Comparison of ENCODE assay signal across 22 mouse cellular contexts in genomic region chr14:36848860-36849259, GRCm38 (mm10).
DNase-seq lines count a peak whose midpoint lies in the region; ATAC-seq and TF ChIP-seq lines count a peak whose summit lies in the region.
"Had no signal": no experiment of that assay in that cellular context is flagged by ENCODE, and none has a peak within 500 bp of the region (broad histone marks: within the 10 kb centered on the region; RNA-seq: fewer than 3 reads in every experiment).

No protein-coding gene starts in this region.

- H3K36me3 ChIP-seq in forebrain, embryonic 13.5 days (ENCODE audit: poor library complexity, severe bottlenecking), result no peaks in the 10 kb centered on the region
- no peaks in the 10 kb centered on the region for H3K36me3 ChIP-seq in forebrain, embryonic 10.5 days (replicated peaks)
- no peaks in the 10 kb centered on the region for H3K36me3 ChIP-seq in forebrain, embryonic 14.5 days (ENCODE audit: control insufficient read depth, insufficient read depth, low read length)
- H3K36me3 ChIP-seq in forebrain, embryonic 12.5 days (replicated peaks), result no peaks in the 10 kb centered on the region
- no peaks in the 10 kb centered on the region for H3K36me3 ChIP-seq in forebrain, embryonic 16.5 days (ENCODE audit: control insufficient read depth, insufficient read depth)
- no peaks in the 10 kb centered on the region for H3K36me3 ChIP-seq in forebrain, embryonic 15.5 days
- H3K36me3 ChIP-seq in neural tube, embryonic 15.5 days, result no peaks in the 10 kb centered on the region
- H3K36me3 ChIP-seq: G1E had no signal

- no peak for TF ChIP-seq CTCF in brain, embryonic 14.5 days (IDR thresholded peaks at IDR 0.05; ENCODE audit: borderline replicate concordance, extremely low read depth, insufficient read depth, insufficient read length)

- no peak overlapping the region for H3K4me3 ChIP-seq in forebrain, embryonic 13.5 days
- H3K4me3 ChIP-seq in forebrain, embryonic 10.5 days, result no peak overlapping the region
- H3K4me3 ChIP-seq in forebrain, embryonic 14.5 days (ENCODE audit: low read depth, low read length), result no peak overlapping the region
- H3K4me3 ChIP-seq in forebrain, embryonic 12.5 days (replicated peaks), result no peak overlapping the region
- H3K4me3 ChIP-seq in forebrain, embryonic 16.5 days (replicated peaks; ENCODE audit: low read length), result no peak overlapping the region
- no peak overlapping the region for H3K4me3 ChIP-seq in forebrain, embryonic 15.5 days
- no peak overlapping the region for H3K4me3 ChIP-seq in neural tube, embryonic 15.5 days (replicated peaks)

- DNase-seq in forebrain, embryonic 10.5 days (ENCODE audit: extremely low spot score, low spot score), result no peak
- DNase-seq in forebrain, embryonic 14.5 days (ENCODE audit: low spot score), result peak; percentile 46
- DNase-seq in brain, embryonic 14.5 days (ENCODE audit: low read depth), result peak; percentile 66
- DNase-seq: adrenal gland, adult 2 months; adrenal gland, adult 8-10 months; adrenal gland, postnatal 10 days; adrenal gland, postnatal 14 days; adrenal gland, postnatal 25 days; adrenal gland, postnatal 36 days; B cell, adult 2 months; cerebellum, adult 11 months; cerebellum, adult 11-12 months; cerebellum, adult 18-20 months had no signal

- H3K4me2 ChIP-seq in forebrain, embryonic 13.5 days, result no peak overlapping the region
- H3K4me2 ChIP-seq in forebrain, embryonic 14.5 days (ENCODE audit: low read length), result no peak overlapping the region
- no peak overlapping the region for H3K4me2 ChIP-seq in forebrain, embryonic 12.5 days
- H3K4me2 ChIP-seq in forebrain, embryonic 16.5 days (ENCODE audit: low read length), result no peak overlapping the region
- no peak overlapping the region for H3K4me2 ChIP-seq in forebrain, embryonic 15.5 days (replicated peaks)
- no peak overlapping the region for H3K4me2 ChIP-seq in neural tube, embryonic 15.5 days

- no peaks in the 10 kb centered on the region for H3K9me3 ChIP-seq in forebrain, embryonic 13.5 days (replicated peaks)
- no peaks in the 10 kb centered on the region for H3K9me3 ChIP-seq in forebrain, embryonic 10.5 days
- H3K9me3 ChIP-seq in forebrain, embryonic 14.5 days (replicated peaks; ENCODE audit: control insufficient read depth, low read length), result no peaks in the 10 kb centered on the region
- H3K9me3 ChIP-seq in forebrain, embryonic 12.5 days, result no peaks in the 10 kb centered on the region
- no peaks in the 10 kb centered on the region for H3K9me3 ChIP-seq in forebrain, embryonic 16.5 days (ENCODE audit: control insufficient read depth, low read length)
- H3K9me3 ChIP-seq in forebrain, embryonic 15.5 days, result no peaks in the 10 kb centered on the region
- H3K9me3 ChIP-seq in neural tube, embryonic 15.5 days (replicated peaks), result no peaks in the 10 kb centered on the region
- H3K9me3 ChIP-seq: G1E had no signal

- WGBS in forebrain, embryonic 13.5 days, result 7% methylated on average over 1 of the region's 1 CpGs
- WGBS in forebrain, embryonic 10.5 days, result 26% methylated on average over 1 of the region's 1 CpGs
- 4% methylated on average over 1 of the region's 1 CpGs for WGBS in forebrain, embryonic 14.5 days
- 18% methylated on average over 1 of the region's 1 CpGs for WGBS in forebrain, embryonic 12.5 days
- whole genome bisulfite sequencing in forebrain, embryonic 16.5 days, result 10% methylated on average over 1 of the region's 1 CpGs
- WGBS in forebrain, embryonic 15.5 days, result 0% methylated on average over 1 of the region's 1 CpGs
- 17% methylated on average over 1 of the region's 1 CpGs for WGBS in neural tube, embryonic 15.5 days

- no peaks in the 10 kb centered on the region for H3K27me3 ChIP-seq in forebrain, embryonic 13.5 days
- H3K27me3 ChIP-seq in forebrain, embryonic 10.5 days (ENCODE audit: poor library complexity, severe bottlenecking), result no peaks in the 10 kb centered on the region
- H3K27me3 ChIP-seq in forebrain, embryonic 14.5 days (replicated peaks; ENCODE audit: control insufficient read depth, insufficient read depth, low read length), result no peaks in the 10 kb centered on the region
- no peaks in the 10 kb centered on the region for H3K27me3 ChIP-seq in forebrain, embryonic 12.5 days
- H3K27me3 ChIP-seq in forebrain, embryonic 16.5 days (replicated peaks; ENCODE audit: control insufficient read depth, insufficient read depth, low read length), result no peaks in the 10 kb centered on the region
- H3K27me3 ChIP-seq in forebrain, embryonic 15.5 days, result no peaks in the 10 kb centered on the region
- H3K27me3 ChIP-seq in neural tube, embryonic 15.5 days (replicated peaks), result no peaks in the 10 kb centered on the region
- H3K27me3 ChIP-seq: Patski had no signal

- ATAC-seq in forebrain, embryonic 13.5 days, result peak; percentile 61; the same call in 1 of the 2 replicates
- ATAC-seq in forebrain, embryonic 14.5 days, result peak; percentile 55; the same call in 1 of the 2 replicates
- no peak for ATAC-seq in forebrain, embryonic 12.5 days (ENCODE audit: low FRiP score)
- peak; percentile 68 for ATAC-seq in forebrain, embryonic 16.5 days
- ATAC-seq in forebrain, embryonic 15.5 days (replicated peaks), result no peak
- no peak for ATAC-seq in neural tube, embryonic 15.5 days (ENCODE audit: low FRiP score)
- ATAC-seq: activated CD4-positive, CD25-positive, alpha-beta regulatory T cell, adult 4 months; CD4-positive, CD25-positive, alpha-beta regulatory T cell, adult 4 months; Patski had no signal

- no peak overlapping the region for H3K9ac ChIP-seq in forebrain, embryonic 13.5 days
- no peak overlapping the region for H3K9ac ChIP-seq in forebrain, embryonic 14.5 days (ENCODE audit: low read length)
- H3K9ac ChIP-seq in forebrain, embryonic 12.5 days, result no peak overlapping the region
- H3K9ac ChIP-seq in forebrain, embryonic 16.5 days (replicated peaks; ENCODE audit: low read depth, low read length), result no peak overlapping the region
- H3K9ac ChIP-seq in forebrain, embryonic 15.5 days (replicated peaks), result no peak overlapping the region
- no peak overlapping the region for H3K9ac ChIP-seq in neural tube, embryonic 15.5 days (replicated peaks)

- no peak for TF ChIP-seq POLR2A in brain, embryonic 14.5 days (IDR thresholded peaks at IDR 0.05; ENCODE audit: borderline replicate concordance, extremely low read depth, insufficient read depth, insufficient read length, poor library complexity, severe bottlenecking)

- H3K4me1 ChIP-seq in forebrain, embryonic 13.5 days, result no peaks in the 10 kb centered on the region; the same call in 1 of the 2 replicates
- H3K4me1 ChIP-seq in forebrain, embryonic 10.5 days, result no peaks in the 10 kb centered on the region
- no peaks in the 10 kb centered on the region for H3K4me1 ChIP-seq in forebrain, embryonic 14.5 days (ENCODE audit: control insufficient read depth, insufficient read depth, low read length)
- no peaks in the 10 kb centered on the region for H3K4me1 ChIP-seq in forebrain, embryonic 12.5 days
- no peaks in the 10 kb centered on the region for H3K4me1 ChIP-seq in forebrain, embryonic 16.5 days (replicated peaks; ENCODE audit: control insufficient read depth, insufficient read depth, low read length)
- no peaks in the 10 kb centered on the region for H3K4me1 ChIP-seq in forebrain, embryonic 15.5 days
- H3K4me1 ChIP-seq in neural tube, embryonic 15.5 days, result no peaks in the 10 kb centered on the region

- H3K27ac ChIP-seq in forebrain, embryonic 13.5 days, result no peak overlapping the region
- H3K27ac ChIP-seq in forebrain, embryonic 10.5 days, result no peak overlapping the region
- H3K27ac ChIP-seq in forebrain, embryonic 14.5 days (ENCODE audit: low read depth, low read length), result no peak overlapping the region
- no peak overlapping the region for H3K27ac ChIP-seq in forebrain, embryonic 12.5 days
- H3K27ac ChIP-seq in forebrain, embryonic 16.5 days (ENCODE audit: low read length), result no peak overlapping the region
- H3K27ac ChIP-seq in forebrain, embryonic 15.5 days (replicated peaks), result no peak overlapping the region
- H3K27ac ChIP-seq in neural tube, embryonic 15.5 days (replicated peaks), result no peak overlapping the region

Comparison
In these comparisons a context has a peak if more than half of its experiments do, and no peak if none do; other contexts are left out.
1. ATAC-seq: peak in forebrain, embryonic 13.5 days (single experiment), forebrain, embryonic 14.5 days (single experiment) and forebrain, embryonic 16.5 days (single experiment); none in forebrain, embryonic 12.5 days (single experiment), forebrain, embryonic 15.5 days (single experiment) and neural tube, embryonic 15.5 days (single experiment).